Mouse (Mus musculus) embryonic facial prominence, embryonic 11.5 days (tissue): ENCODE data around the gene Hdac5. TPM values are rescaled to one million over a fixed set of nuclear protein-coding genes. Genes with fewer than 3 reads are reported as not detected.

ENCODE experiments used
- ATAC-seq: fragments of 200-750 bp; cut with Nextera tagmentation; replicated peaks from 2 replicates; pipeline ENCODE4 v1.8.0; 2017; ENCODE audit warnings: low read depth; ENCODE audit not compliant: insufficient number of reproducible peaks, low FRiP score, low TSS enrichment
- DNase-seq: peaks from one replicate; pipeline ENCODE4 v3.0.0-alpha.2; 2015; ENCODE audit warnings: low spot score
- H3K27ac ChIP-seq: fragments of 300-500 bp; sonication (generic); replicated peaks from 2 replicates; pipeline ENCODE4 v1.5.1; 2014; ENCODE audit warnings: mild to moderate bottlenecking, low read depth, low read length, control low read depth
- H3K27me3 ChIP-seq: fragments of 300-500 bp; sonication (generic); 2 replicates; pipeline ENCODE4 v1.6.1; 2014; ENCODE audit warnings: mild to moderate bottlenecking, low read length, moderate library complexity, mixed read lengths; ENCODE audit not compliant: control insufficient read depth, insufficient read depth
- H3K36me3 ChIP-seq: fragments of 300-500 bp; sonication (generic); replicated peaks from 2 replicates; pipeline ENCODE4 v1.6.1; 2014; ENCODE audit warnings: low read depth, mild to moderate bottlenecking, low read length, moderate library complexity, mixed read lengths; ENCODE audit not compliant: control insufficient read depth, insufficient read depth
- H3K4me1 ChIP-seq: fragments of 300-500 bp; sonication (generic); 2 replicates; pipeline ENCODE4 v1.6.1; 2014; ENCODE audit warnings: low read length, mixed read lengths; ENCODE audit not compliant: control insufficient read depth, insufficient read depth
- H3K4me2 ChIP-seq: fragments of 300-500 bp; sonication (generic); 2 replicates; pipeline ENCODE4 v1.6.1; 2014; ENCODE audit warnings: low read depth, mild to moderate bottlenecking, control low read depth, low read length, moderate library complexity
- H3K4me3 ChIP-seq: fragments of 300-500 bp; sonication (generic); 2 replicates; pipeline ENCODE4 v1.5.1; 2014; ENCODE audit warnings: low read depth, low read length, control low read depth
- H3K9ac ChIP-seq: fragments of 300-500 bp; sonication (generic); replicated peaks from 2 replicates; pipeline ENCODE4 v1.6.1; 2014; ENCODE audit warnings: mild to moderate bottlenecking, control low read depth, low read length
- H3K9me3 ChIP-seq: fragments of 300-500 bp; sonication (generic); replicated peaks from 2 replicates; pipeline ENCODE4 v1.6.1; 2016; ENCODE audit warnings: mild to moderate bottlenecking, low read length, inconsistent platforms, mixed read lengths; ENCODE audit not compliant: control insufficient read depth
- WGBS: fragments of 180-500 bp; shearing (Covaris S2); extraction: QIAGEN DNeasy Blood & Tissue Kit; methylation state at CpG from one replicate; pipeline ENCODE4 v1.1.7; 2014; 5-methylcytosine and 5-hydroxymethylcytosine counted together
- polyA plus RNA-seq: library from polyadenylated mRNA; unstranded; fragments of >200 nt; fragmentation: Nextera tagmentation; extraction: Ambion mirVana; gene quantifications from 2 replicates; pipeline ENCODE4 v1.2.1, GENCODE M21; 2014

Gene Hdac5
- polyA plus RNA-seq, 1 experiment from 2014 or later: 21.9 TPM

DNA sequence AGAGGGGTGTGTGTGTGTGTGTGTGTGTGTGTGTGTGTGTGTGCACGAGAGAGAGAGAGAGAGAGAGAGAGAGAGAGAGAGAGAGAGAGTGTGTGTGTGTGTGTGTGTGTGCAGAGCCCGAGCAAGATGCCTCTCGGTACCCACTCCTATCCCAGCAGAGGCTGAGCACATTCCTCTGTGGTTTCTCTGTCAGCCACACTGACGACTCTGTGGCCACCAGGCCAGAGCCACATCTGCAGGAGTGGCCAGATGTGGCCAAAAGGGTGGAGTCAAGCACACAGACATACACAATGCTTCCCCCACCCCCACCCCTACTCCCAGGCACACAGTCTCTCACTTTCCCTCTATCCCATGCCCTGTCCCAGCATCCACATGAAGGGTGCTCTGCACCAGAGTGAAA is 21.1 kb downstream of the Hdac5 start:
- 26% methylated on average over 4 of the region's 4 CpGs for WGBS

DNA sequence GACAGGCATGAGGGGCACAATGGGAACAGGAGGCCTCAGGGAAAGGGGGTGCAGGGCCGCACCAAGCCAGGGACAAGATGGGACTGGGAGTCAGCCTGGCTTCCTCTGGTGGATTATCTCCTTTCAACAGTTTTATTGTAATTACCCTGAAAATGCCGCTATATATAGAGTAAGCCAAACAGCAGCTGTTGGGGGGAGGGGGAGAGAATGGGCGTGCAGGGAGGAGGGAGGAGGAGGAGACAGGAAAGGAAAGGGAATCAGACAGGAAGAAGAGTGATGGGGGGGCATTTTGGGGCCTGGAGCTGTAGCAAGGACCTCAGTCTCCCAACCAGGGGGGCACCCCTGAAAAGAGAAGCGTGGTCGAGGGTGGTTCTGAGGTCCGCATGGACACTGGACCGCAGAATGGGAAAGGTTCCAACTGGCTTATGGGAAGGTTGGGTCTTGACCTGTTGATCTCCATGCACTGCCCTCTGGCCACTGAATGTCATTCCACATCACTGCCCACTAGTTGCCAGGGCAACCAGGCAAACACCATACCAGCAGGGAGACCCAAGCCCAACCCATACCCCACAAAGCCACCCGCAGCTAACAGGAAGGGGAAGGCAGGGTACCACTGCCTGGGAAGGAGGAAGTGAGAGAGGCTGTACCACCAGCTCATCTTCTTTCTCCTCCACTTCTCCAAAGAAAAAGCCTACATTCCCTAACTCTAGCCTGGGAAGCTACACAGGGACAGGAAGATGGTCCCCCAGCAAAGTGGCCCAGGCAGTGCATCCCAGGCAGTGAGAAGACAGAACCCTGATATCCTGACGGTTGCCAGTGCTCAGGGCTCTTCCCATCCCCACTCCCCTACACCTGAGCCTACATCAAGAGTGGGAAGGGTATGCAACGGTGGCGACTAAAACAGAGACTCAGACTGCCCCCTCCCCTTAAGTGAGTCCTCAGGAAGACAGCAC is 21.9 kb downstream of the Hdac5 start:
- no peaks in the 10 kb centered on the region for H3K27me3 ChIP-seq
- ATAC-seq: no peak
- DNase-seq: no peak
- peak overlapping the region; percentile 18 for H3K9ac ChIP-seq
- peaks cover 13% of the 10 kb centered on the region for H3K4me1 ChIP-seq
- WGBS: 33% methylated on average over 11 of the region's 11 CpGs
- no peaks in the 10 kb centered on the region for H3K9me3 ChIP-seq
- no peaks in the 10 kb centered on the region; the same call in 1 of the 2 replicates for H3K36me3 ChIP-seq
- no peak overlapping the region for H3K4me3 ChIP-seq
- no peak overlapping the region for H3K4me2 ChIP-seq
- H3K27ac ChIP-seq: peak overlapping the region; percentile 28; the same call in 1 of the 2 replicates

More for the DNA sequence above, 21.1 kb downstream of the Hdac5 start:
- Histone ChIP-seq H3K27me3 (no peaks in the 10 kb centered on the region), H3K4me3 (no peak overlapping the region), H3K9me3 (no peaks in the 10 kb centered on the region), H3K4me2 (no peak overlapping the region), H3K36me3 (no peaks in the 10 kb centered on the region; the same call in 1 of the 2 replicates), H3K27ac (no peak overlapping the region), H3K9ac (no peak overlapping the region), H3K4me1 (peaks cover 15% of the 10 kb centered on the region)
- no peak for DNase-seq
- no peak for ATAC-seq

DNA sequence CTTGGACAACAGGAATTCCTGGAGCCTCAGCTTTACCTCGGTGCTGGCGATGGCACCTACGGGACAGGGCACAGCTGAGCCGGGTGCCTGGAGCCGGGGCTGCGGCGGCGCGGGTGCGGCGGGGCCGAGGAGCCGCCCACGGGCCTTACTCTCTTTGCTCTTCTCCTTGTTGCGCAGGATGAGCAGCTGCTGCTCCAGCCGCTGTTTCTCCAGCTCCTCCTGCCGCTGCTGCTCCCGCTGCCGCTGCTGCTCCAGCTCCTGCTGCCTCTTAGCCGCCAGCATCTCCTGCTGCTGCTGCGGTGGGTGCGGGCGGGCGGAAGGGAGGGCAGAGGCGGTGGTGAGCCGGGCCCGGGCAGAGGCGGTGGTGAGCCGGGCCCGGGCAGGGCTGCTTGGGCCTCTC is 23.5 kb downstream of the Hdac5 start:
- Histone ChIP-seq H3K9me3 (no peaks in the 10 kb centered on the region), H3K4me1 (peaks cover 13% of the 10 kb centered on the region), H3K9ac (no peak overlapping the region; the same call in 1 of the 2 replicates), H3K36me3 (no peaks in the 10 kb centered on the region; the same call in none of the 2 replicates), H3K27ac (no peak overlapping the region), H3K4me2 (no peak overlapping the region), H3K27me3 (no peaks in the 10 kb centered on the region), H3K4me3 (no peak overlapping the region)
- WGBS: 63% methylated on average over 30 of the region's 30 CpGs
- DNase-seq: no peak
- no peak for ATAC-seq

DNA sequence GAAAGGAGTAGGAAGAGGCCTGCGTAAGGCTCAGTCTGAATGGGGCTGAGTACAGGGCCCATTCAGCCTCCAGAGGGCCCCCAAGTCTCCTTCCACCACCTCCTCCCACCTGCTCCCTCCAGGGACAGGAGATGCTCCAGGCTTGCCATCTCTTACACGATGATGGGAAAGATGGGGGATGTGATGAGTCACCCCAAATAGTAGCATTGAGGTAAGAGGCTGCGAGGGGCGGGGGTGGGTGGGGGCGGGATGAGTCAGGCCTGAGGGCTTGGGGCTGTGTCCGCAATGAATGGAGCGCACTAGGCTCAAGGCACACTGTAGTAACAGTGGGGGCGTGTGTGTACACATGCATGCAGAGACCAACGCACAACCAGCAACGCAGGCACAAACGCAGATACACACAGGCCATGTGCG is 28.6 kb downstream of the Hdac5 start:
- Histone ChIP-seq H3K27me3 (no peaks in the 10 kb centered on the region), H3K36me3 (no peaks in the 10 kb centered on the region; the same call in none of the 2 replicates), H3K9ac (no peak overlapping the region), H3K27ac (no peak overlapping the region), H3K9me3 (no peaks in the 10 kb centered on the region), H3K4me3 (no peak overlapping the region), H3K4me2 (no peak overlapping the region), H3K4me1 (no peaks in the 10 kb centered on the region)
- no peak for ATAC-seq
- WGBS: 80% methylated on average over 12 of the region's 12 CpGs
- no peak for DNase-seq

DNA sequence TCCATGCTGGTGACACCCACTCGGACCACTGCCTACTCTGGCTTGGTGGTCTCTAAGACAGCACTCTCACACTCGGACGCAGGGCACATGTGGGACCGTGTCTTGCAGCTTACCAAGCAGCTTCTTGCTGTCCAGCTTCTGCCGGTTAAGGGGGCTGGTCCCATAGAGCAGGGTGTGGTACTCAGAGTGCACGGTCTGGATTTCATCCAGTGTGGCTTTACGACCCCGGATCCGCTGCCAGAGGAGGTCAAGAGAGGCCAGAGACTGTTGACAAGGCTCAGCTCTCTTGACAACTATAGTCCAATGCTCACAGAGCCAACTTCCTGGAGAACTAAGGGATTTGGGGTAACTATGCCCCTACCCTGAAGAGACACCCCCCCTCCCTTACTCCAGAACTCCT is 30.1 kb downstream of the Hdac5 start:
- no peak overlapping the region for H3K4me3 ChIP-seq
- no peak for DNase-seq
- ATAC-seq: no peak
- H3K27me3 ChIP-seq: no peaks in the 10 kb centered on the region
- no peak overlapping the region for H3K9ac ChIP-seq
- peaks cover 3% of the 10 kb centered on the region for H3K36me3 ChIP-seq
- WGBS: 75% methylated on average over 9 of the region's 9 CpGs
- no peak overlapping the region for H3K27ac ChIP-seq
- no peaks in the 10 kb centered on the region for H3K4me1 ChIP-seq
- H3K4me2 ChIP-seq: no peak overlapping the region
- no peaks in the 10 kb centered on the region for H3K9me3 ChIP-seq

DNA sequence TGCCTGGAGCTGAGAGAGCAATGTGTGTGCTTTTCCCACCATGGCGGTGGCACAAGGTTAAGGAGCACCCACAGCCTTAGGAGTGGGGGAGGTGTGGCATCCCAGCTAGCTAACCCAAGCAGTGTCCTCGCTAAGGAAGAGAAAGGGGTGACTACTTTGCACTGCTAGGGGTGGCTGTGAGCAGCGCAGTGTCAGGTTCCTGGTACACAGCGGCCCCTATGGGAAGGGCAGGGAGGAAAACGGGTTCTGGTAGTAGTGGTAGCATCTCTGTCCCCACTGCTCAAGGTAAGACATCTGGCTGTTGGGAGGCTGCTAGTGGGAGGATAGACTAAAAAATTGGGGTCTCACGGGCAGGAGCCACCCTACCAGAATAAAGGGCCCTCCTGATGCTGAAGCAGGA is 31.7 kb downstream of the Hdac5 start:
- no peak overlapping the region for H3K27ac ChIP-seq
- 68% methylated on average over 6 of the region's 6 CpGs for WGBS
- H3K36me3 ChIP-seq: peaks cover 3% of the 10 kb centered on the region
- H3K27me3 ChIP-seq: no peaks in the 10 kb centered on the region
- no peak for ATAC-seq
- H3K9me3 ChIP-seq: no peaks in the 10 kb centered on the region
- H3K9ac ChIP-seq: no peak overlapping the region
- H3K4me3 ChIP-seq: no peak overlapping the region
- no peak overlapping the region for H3K4me2 ChIP-seq
- H3K4me1 ChIP-seq: no peaks in the 10 kb centered on the region
- no peak for DNase-seq

DNA sequence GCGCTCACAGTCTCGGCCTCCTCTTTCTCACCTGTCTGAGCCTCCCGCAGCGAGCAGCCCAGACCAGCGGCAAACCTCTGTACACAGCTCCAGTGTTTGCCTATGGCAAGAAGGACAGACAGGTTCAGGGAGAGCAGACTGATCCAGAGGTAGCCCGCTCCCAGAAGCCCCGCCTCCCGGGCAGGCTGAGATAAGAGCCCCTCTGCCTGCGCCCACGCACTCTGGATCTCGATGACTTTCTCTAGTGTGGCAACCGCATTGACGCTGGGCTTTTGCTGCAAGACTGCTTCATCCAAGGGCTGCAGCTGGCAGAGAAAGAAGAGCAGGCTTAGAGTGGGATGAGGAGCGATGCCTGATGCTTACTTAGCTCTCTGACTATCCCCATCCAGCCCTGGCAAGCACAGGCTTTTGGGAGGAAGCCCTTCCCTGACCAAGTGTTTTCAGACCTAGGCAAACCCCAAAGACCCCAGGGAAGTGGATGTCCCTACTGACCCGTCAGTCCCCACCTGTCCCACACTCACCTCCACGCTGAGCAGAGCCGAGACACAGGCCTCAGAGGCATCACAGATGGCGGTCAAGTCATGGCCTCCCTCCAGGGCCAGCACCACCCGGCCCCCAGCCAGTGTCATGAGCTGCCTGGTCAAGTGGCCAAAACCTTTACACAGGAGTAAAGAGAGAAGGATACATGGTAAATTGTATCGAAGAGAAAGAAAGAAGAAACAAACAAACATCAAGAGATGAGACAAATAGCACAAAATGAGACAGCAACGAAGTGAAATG is 33.8 kb downstream of the Hdac5 start:
- H3K4me1 ChIP-seq: no peaks in the 10 kb centered on the region
- no peaks in the 10 kb centered on the region for H3K27me3 ChIP-seq
- no peak overlapping the region for H3K4me2 ChIP-seq
- 90% methylated on average over 21 of the region's 21 CpGs for WGBS
- no peak for ATAC-seq
- H3K9me3 ChIP-seq: no peaks in the 10 kb centered on the region
- H3K9ac ChIP-seq: no peak overlapping the region
- H3K36me3 ChIP-seq: peaks cover 3% of the 10 kb centered on the region
- DNase-seq: no peak
- no peak overlapping the region for H3K27ac ChIP-seq
- no peak overlapping the region for H3K4me3 ChIP-seq
